Mouse (Mus musculus) myocyte (in vitro differentiated cells): ENCODE results near the gene Gkap1. TPM values are rescaled to one million over a fixed set of nuclear protein-coding genes. Genes with fewer than 3 reads are reported as not detected.

ENCODE experiments used
- H3K27me3 ChIP-seq: one replicate; pipeline ENCODE4 v1.6.1; 2011; ENCODE audit not compliant: control insufficient read depth, insufficient read depth, insufficient read length
- H3K36me3 ChIP-seq: one replicate; pipeline ENCODE4 v1.6.1; 2011; ENCODE audit not compliant: control insufficient read depth, insufficient read depth
- H3K4me2 ChIP-seq: one replicate; pipeline ENCODE4 v1.6.1; 2011; ENCODE audit warnings: low read depth, control low read depth
- H3K4me3 ChIP-seq: one replicate; pipeline ENCODE4 v1.5.1; 2011; ENCODE audit warnings: mild to moderate bottlenecking, control low read depth, moderate library complexity
- H3K79me2 ChIP-seq: one replicate; pipeline ENCODE4 v1.6.1; 2011; ENCODE audit not compliant: control insufficient read depth, insufficient read depth
- H3ac ChIP-seq: one replicate; pipeline ENCODE4 v1.6.1; 2011; ENCODE audit not compliant: control insufficient read depth, insufficient read length
- CEBPB ChIP-seq: IDR thresholded peaks from 2 replicates; pipeline ENCODE4 v1.6.1; 2011; ENCODE audit warnings: mild to moderate bottlenecking, moderate library complexity; ENCODE audit not compliant: poor library complexity, insufficient read depth, severe bottlenecking
- E2F4 ChIP-seq: IDR thresholded peaks from one replicate; pipeline ENCODE4 v1.6.1; 2011; ENCODE audit warnings: mild to moderate bottlenecking, control low read depth, moderate library complexity; ENCODE audit not compliant: insufficient read depth
- MAX ChIP-seq: IDR thresholded peaks from one replicate; pipeline ENCODE4 v1.6.1; 2011; ENCODE audit warnings: low read depth, mild to moderate bottlenecking, control low read depth
- MYOD1 ChIP-seq, 3 experiments: IDR thresholded peaks; one replicate each; pipeline ENCODE4 v1.6.1; 2011; ENCODE audit warnings: control low read depth in 2 of 3, low read depth in 2 of 3, mild to moderate bottlenecking in 2 of 3, moderate library complexity in 1 of 3; ENCODE audit not compliant: insufficient read length in 2 of 3, control insufficient read depth in 1 of 3
- MYOG ChIP-seq, 3 experiments: IDR thresholded peaks; one replicate each; pipeline ENCODE4 v1.6.1; 2011; ENCODE audit warnings: control low read depth in 2 of 3, low read depth in 2 of 3, mild to moderate bottlenecking in 2 of 3; ENCODE audit not compliant: insufficient read length in 2 of 3, control insufficient read depth in 1 of 3, insufficient read depth in 1 of 3
- POLR2A ChIP-seq: IDR thresholded peaks from one replicate; pipeline ENCODE4 v1.6.1; 2011; ENCODE audit warnings: low read depth, mild to moderate bottlenecking, control low read depth, moderate library complexity; ENCODE audit not compliant: insufficient read length
- POLR2AphosphoS2 ChIP-seq: IDR thresholded peaks from one replicate; pipeline ENCODE4 v1.6.1; 2011; ENCODE audit warnings: low read depth, control low read depth; ENCODE audit not compliant: insufficient read length
- REST ChIP-seq: IDR thresholded peaks from one replicate; pipeline ENCODE4 v1.6.1; 2011; ENCODE audit warnings: mild to moderate bottlenecking, control low read depth, moderate library complexity; ENCODE audit not compliant: insufficient read depth, insufficient read length
- SRF ChIP-seq: IDR thresholded peaks from one replicate; pipeline ENCODE4 v1.6.1; 2011; ENCODE audit warnings: low read depth; ENCODE audit not compliant: control insufficient read depth, insufficient read length
- TCF12 ChIP-seq: IDR thresholded peaks from one replicate; pipeline ENCODE4 v1.6.1; 2011; ENCODE audit warnings: mild to moderate bottlenecking, control low read depth; ENCODE audit not compliant: poor library complexity, insufficient read depth, severe bottlenecking
- TCF3 ChIP-seq: IDR thresholded peaks from one replicate; pipeline ENCODE4 v1.6.1; 2011; ENCODE audit warnings: low read depth, control low read depth; ENCODE audit not compliant: insufficient read length
- USF1 ChIP-seq: IDR thresholded peaks from one replicate; pipeline ENCODE4 v1.6.1; 2011; ENCODE audit warnings: low read depth, mild to moderate bottlenecking, control low read depth, moderate library complexity
- polyA plus RNA-seq: library from polyadenylated mRNA; unstranded; fragments of >200 nt; fragmentation: generic; extraction: Trizol; gene quantifications from one replicate; pipeline ENCODE4 v1.2.1, GENCODE M21; 2012; ENCODE audit warnings: missing spikeins

The Gkap1 gene
- 12.2 TPM for polyA plus RNA-seq

DNA sequence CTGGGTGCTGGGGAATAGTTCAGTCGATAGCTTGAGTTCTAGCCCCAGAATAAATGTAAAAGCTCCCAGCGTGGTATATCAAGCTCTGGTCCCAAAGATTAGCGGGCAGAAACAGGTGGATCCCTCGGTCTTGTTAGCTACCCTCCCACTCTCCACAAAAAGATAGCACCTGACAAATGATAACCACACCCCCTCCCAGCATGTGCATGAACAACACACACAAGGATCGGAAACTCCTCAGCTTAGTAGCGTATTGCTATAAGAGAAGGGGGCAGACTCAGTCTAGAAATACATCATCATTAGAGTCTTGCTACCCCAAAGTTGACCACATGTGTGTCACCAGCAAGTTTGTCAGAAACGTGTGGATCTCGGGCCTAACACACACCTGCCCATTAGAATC, at the start of gene Gkap1:
Gkap1 (minus strand) TSS at position 101 of the 400 bp plus-strand sequence.
- Histone ChIP-seq H3K4me2 (peak within 1 kb of the TSS; percentile 92), H3K79me2 (no peaks in the 10 kb centered on the region), H3ac (peak within 1 kb of the TSS; percentile 55), H3K36me3 (no peaks in the 10 kb centered on the region), H3K27me3 (no peaks in the 10 kb centered on the region), H3K4me3 (peak within 1 kb of the TSS; percentile 31)
- TF ChIP-seq E2F4 (no peak), TCF3 (no peak), CEBPB (no peak), MYOG (IDR thresholded peaks at IDR 0.05; ENCODE audit: control insufficient read depth in 1 of 3, insufficient read depth in 1 of 3, insufficient read length in 2 of 3, low read depth in 2 of 3) (no peak), MAX (no peak), POLR2AphosphoS2 (no peak), SRF (no peak), MYOD1 (IDR thresholded peaks at IDR 0.05; ENCODE audit: control insufficient read depth in 1 of 3, insufficient read length in 2 of 3, low read depth in 2 of 3) (no peak), TCF12 (no peak), POLR2A (no peak), USF1 (no peak), REST (no peak)

DNA sequence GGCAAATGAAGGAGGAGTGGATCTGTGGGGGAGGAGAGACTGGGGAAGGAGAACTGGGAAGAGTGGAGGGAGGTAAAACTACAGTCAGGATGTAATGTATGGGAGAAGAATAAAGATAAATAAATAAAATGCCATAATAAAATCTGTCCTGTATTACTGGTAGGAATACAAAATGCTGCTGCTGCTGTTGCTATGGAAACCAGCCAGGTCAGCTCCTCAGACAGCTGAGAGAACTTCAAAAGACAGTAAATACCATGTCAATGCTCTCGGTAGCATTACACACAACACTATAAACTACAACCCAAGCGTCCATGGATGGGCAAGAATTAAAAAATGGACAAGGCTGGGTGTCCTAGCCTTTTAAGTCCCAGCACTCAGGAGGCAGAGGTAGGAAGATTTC, 42.3 kb upstream of the Gkap1 start:
- H3ac ChIP-seq = no peak overlapping the region
- H3K36me3 ChIP-seq = no peaks in the 10 kb centered on the region
- H3K4me3 ChIP-seq = no peak overlapping the region
- no peak for TF ChIP-seq CEBPB
- no peak for TF ChIP-seq MAX
- no peak for TF ChIP-seq SRF
- no peak for TF ChIP-seq TCF3
- no peak for TF ChIP-seq REST
- no peak for TF ChIP-seq POLR2AphosphoS2
- no peak for TF ChIP-seq MYOD1 (IDR thresholded peaks at IDR 0.05; ENCODE audit: control insufficient read depth in 1 of 3, insufficient read length in 2 of 3, low read depth in 2 of 3)
- no peak for TF ChIP-seq POLR2A
- TF ChIP-seq MYOG (IDR thresholded peaks at IDR 0.05; ENCODE audit: control insufficient read depth in 1 of 3, insufficient read depth in 1 of 3, insufficient read length in 2 of 3, low read depth in 2 of 3) = no peak
- no peak for TF ChIP-seq USF1
- TF ChIP-seq E2F4 = no peak
- TF ChIP-seq TCF12 = no peak
- no peaks in the 10 kb centered on the region for H3K79me2 ChIP-seq
- peaks cover 24% of the 10 kb centered on the region for H3K27me3 ChIP-seq
- no peak overlapping the region for H3K4me2 ChIP-seq

DNA sequence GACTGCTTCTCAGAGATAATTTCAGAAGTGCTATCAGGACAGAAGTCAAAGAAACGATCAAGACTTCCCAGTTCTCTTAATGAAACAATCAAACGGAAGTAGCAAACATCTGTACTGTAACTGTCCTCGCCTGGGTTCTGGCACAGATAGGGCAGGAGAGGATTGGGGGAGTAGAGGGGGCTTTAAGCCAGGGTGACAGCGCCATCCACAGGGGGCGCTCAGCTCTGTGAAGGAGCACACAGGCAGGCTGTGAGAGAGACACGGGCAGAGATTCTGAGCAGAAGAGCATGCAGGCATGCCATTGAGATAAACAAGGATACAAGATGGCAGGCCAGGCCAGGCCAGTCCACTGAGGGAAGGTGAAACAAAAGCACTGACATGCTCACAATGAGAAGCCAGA, 39.5 kb upstream of the Gkap1 start:
- TF ChIP-seq CEBPB (no peak), USF1 (no peak), POLR2AphosphoS2 (no peak), TCF12 (no peak), SRF (no peak), MYOD1 (IDR thresholded peaks at IDR 0.05; ENCODE audit: control insufficient read depth in 1 of 3, insufficient read length in 2 of 3, low read depth in 2 of 3) (no peak), MAX (no peak), POLR2A (no peak), REST (no peak), MYOG (IDR thresholded peaks at IDR 0.05; ENCODE audit: control insufficient read depth in 1 of 3, insufficient read depth in 1 of 3, insufficient read length in 2 of 3, low read depth in 2 of 3) (no peak), E2F4 (no peak), TCF3 (no peak)
- Histone ChIP-seq H3K79me2 (no peaks in the 10 kb centered on the region), H3K27me3 (peaks cover 24% of the 10 kb centered on the region), H3K4me2 (no peak overlapping the region), H3K36me3 (no peaks in the 10 kb centered on the region), H3K4me3 (no peak overlapping the region), H3ac (no peak overlapping the region)

DNA sequence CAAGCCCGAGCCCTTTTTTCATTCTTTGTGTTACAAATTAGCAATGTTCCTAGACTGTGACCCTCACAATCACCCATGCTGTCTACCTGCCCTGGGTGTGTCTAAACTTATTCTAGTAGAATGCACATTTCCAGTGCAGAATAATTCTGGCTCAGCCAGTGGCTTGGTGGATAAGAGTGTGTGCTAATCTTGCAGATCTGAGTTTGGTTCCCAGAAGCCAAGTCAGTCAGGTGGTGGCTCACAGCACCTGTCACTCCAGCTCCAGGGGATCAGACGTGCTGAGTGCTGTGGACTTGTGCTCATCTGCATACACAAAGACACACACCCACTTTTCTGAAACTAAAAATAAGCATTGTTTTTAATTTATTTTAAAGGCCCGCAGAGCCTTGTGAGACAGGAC, 38.3 kb upstream of the Gkap1 start:
- H3ac ChIP-seq = no peak overlapping the region
- H3K4me2 ChIP-seq = no peak overlapping the region
- TF ChIP-seq SRF (no peak), POLR2A (no peak), CEBPB (no peak), TCF12 (peak; percentile 20), POLR2AphosphoS2 (no peak), REST (no peak), USF1 (no peak), MYOD1 (IDR thresholded peaks at IDR 0.05; ENCODE audit: control insufficient read depth in 1 of 3, insufficient read length in 2 of 3, low read depth in 2 of 3) (peak; percentile 78 to 96 (median 93)), E2F4 (no peak), MYOG (IDR thresholded peaks at IDR 0.05; ENCODE audit: control insufficient read depth in 1 of 3, insufficient read depth in 1 of 3, insufficient read length in 2 of 3, low read depth in 2 of 3) (peak in 1 of 3 experiments; percentile 65), TCF3 (peak; percentile 32), MAX (no peak)
- H3K4me3 ChIP-seq = no peak overlapping the region
- no peaks in the 10 kb centered on the region for H3K36me3 ChIP-seq
- no peaks in the 10 kb centered on the region for H3K79me2 ChIP-seq
- peaks cover 22% of the 10 kb centered on the region for H3K27me3 ChIP-seq

DNA sequence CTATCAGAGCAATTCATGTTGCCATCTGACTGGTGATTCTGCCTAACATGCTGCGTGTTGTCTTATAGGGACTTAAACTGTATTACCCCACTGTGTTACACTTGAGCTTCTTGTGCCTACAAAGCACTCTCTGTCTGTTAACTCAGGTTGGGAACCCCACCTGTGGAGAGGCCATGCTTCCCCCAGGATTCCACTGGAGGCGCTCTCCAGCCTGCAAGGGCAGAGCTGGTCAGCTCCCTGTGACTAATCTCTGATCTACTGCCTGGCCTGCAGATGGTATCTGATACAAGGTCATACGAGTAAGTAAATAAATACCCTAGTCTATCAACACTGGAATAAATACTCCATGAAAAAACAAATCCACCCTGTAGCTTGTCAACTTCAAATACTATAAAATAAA, 35.9 kb upstream of the Gkap1 start:
- Histone ChIP-seq H3K4me3 (no peak overlapping the region), H3K36me3 (no peaks in the 10 kb centered on the region), H3K27me3 (peaks cover 13% of the 10 kb centered on the region), H3ac (no peak overlapping the region), H3K79me2 (no peaks in the 10 kb centered on the region), H3K4me2 (no peak overlapping the region)
- no peak for TF ChIP-seq SRF
- no peak for TF ChIP-seq E2F4
- TF ChIP-seq USF1 = no peak
- no peak for TF ChIP-seq POLR2A
- TF ChIP-seq TCF3 = no peak
- TF ChIP-seq REST = no peak
- no peak for TF ChIP-seq TCF12
- no peak for TF ChIP-seq POLR2AphosphoS2
- TF ChIP-seq MAX = no peak
- no peak for TF ChIP-seq CEBPB
- no peak for TF ChIP-seq MYOD1 (IDR thresholded peaks at IDR 0.05; ENCODE audit: control insufficient read depth in 1 of 3, insufficient read length in 2 of 3, low read depth in 2 of 3)
- no peak for TF ChIP-seq MYOG (IDR thresholded peaks at IDR 0.05; ENCODE audit: control insufficient read depth in 1 of 3, insufficient read depth in 1 of 3, insufficient read length in 2 of 3, low read depth in 2 of 3)
